Mouse (Mus musculus) kidney, postnatal 10 days (tissue): ENCODE data around the gene Ankrd33b.

Experiments used
- DNase-seq: peaks from one replicate; pipeline ENCODE4 v3.0.0; 2021; ENCODE audit warnings: mixed read lengths

Gene Ankrd33b

GRCm38 (mm10) chr15:31302293-31302990 lies 65.1 kb downstream of the Ankrd33b start:
- no peak for DNase-seq

- DNase-seq = peak; percentile 29
These were observed 68.1 kb downstream of the Ankrd33b start for GRCm38 (mm10) chr15:31299258-31299917.

- peak; percentile 25 for DNase-seq
These were observed 69.8 kb downstream of the Ankrd33b start for GRCm38 (mm10) chr15:31297777-31298137.

- no peak for DNase-seq
These were observed 70.4 kb downstream of the Ankrd33b start for GRCm38 (mm10) chr15:31296882-31297776.

- no peak for DNase-seq
These were observed 73.2 kb downstream of the Ankrd33b start for GRCm38 (mm10) chr15:31294311-31294710.

- no peak for DNase-seq
These were observed 74.9 kb downstream of the Ankrd33b start for GRCm38 (mm10) chr15:31292627-31293026.

- no peak for DNase-seq
These were observed 81.8 kb downstream of the Ankrd33b start for GRCm38 (mm10) chr15:31285695-31286094.

- no peak for DNase-seq
These were observed 82.4 kb downstream of the Ankrd33b start for GRCm38 (mm10) chr15:31284922-31285631.

- DNase-seq = no peak
These were observed 83.4 kb downstream of the Ankrd33b start for GRCm38 (mm10) chr15:31284142-31284541.

GRCm38 (mm10) chr15:31282353-31282752 lies 85.2 kb downstream of the Ankrd33b start:
- DNase-seq = no peak

- DNase-seq = no peak
These were observed 85.7 kb downstream of the Ankrd33b start for GRCm38 (mm10) chr15:31281830-31282229.

GRCm38 (mm10) chr15:31280683-31281082 lies 86.8 kb downstream of the Ankrd33b start:
- no peak for DNase-seq

- no peak for DNase-seq
These were observed 87.5 kb downstream of the Ankrd33b start for GRCm38 (mm10) chr15:31280059-31280458.

GRCm38 (mm10) chr15:31279577-31280004 lies 87.9 kb downstream of the Ankrd33b start:
- no peak for DNase-seq

GRCm38 (mm10) chr15:31279120-31279519 lies 88.4 kb downstream of the Ankrd33b start:
- DNase-seq = peak; percentile 35

- DNase-seq = no peak
These were observed 89.4 kb downstream of the Ankrd33b start for GRCm38 (mm10) chr15:31278090-31278489.

GRCm38 (mm10) chr15:31273509-31273908 lies 94.0 kb downstream of the Ankrd33b start:
- no peak for DNase-seq

- DNase-seq = no peak
These were observed 94.8 kb downstream of the Ankrd33b start for GRCm38 (mm10) chr15:31272695-31273094.

- no peak for DNase-seq
These were observed 98.0 kb downstream of the Ankrd33b start for GRCm38 (mm10) chr15:31269558-31269957.

- DNase-seq = no peak
These were observed 99.4 kb downstream of the Ankrd33b start for GRCm38 (mm10) chr15:31268148-31268547.

GRCm38 (mm10) chr15:31265845-31266244 lies 101.7 kb downstream of the Ankrd33b start:
- DNase-seq = no peak

- DNase-seq = no peak
These were observed 102.1 kb downstream of the Ankrd33b start for GRCm38 (mm10) chr15:31265404-31265803.

- DNase-seq = peak; percentile 89
These were observed 102.7 kb downstream of the Ankrd33b start for GRCm38 (mm10) chr15:31264827-31265226.
